Mouse (Mus musculus) small intestine, adult 2 months (tissue): ENCODE measurements at regions not wholly inside any gene's neighbourhood (a gene's known extent, or its start where the extent isn't known, plus 50 kb on each side); places are given as distances from the start of the nearest gene placed in this dataset.

Experiments
- H3K27ac ChIP-seq: fragments of 200-500 bp; 2 replicates; pipeline ENCODE4 v1.5.1; 2012; ENCODE audit warnings: low read depth, low read length, control low read depth, inconsistent platforms; ENCODE audit not compliant: insufficient read depth
- H3K27me3 ChIP-seq: fragments of 200-500 bp; 2 replicates; pipeline ENCODE4 v1.6.1; 2012; ENCODE audit warnings: mild to moderate bottlenecking, moderate library complexity, low read length, inconsistent platforms; ENCODE audit not compliant: control insufficient read depth, insufficient read depth
- H3K36me3 ChIP-seq: fragments of 200-500 bp; 2 replicates; pipeline ENCODE4 v1.6.1; 2012; ENCODE audit warnings: mild to moderate bottlenecking, low read length, control low read depth, inconsistent platforms; ENCODE audit not compliant: control insufficient read depth, insufficient read depth
- H3K4me1 ChIP-seq: fragments of 200-500 bp; 2 replicates; pipeline ENCODE4 v1.6.1; 2012; ENCODE audit warnings: low read length, inconsistent platforms, mixed read lengths; ENCODE audit not compliant: control insufficient read depth, insufficient read depth, insufficient read length
- H3K4me3 ChIP-seq: fragments of 200-500 bp; 2 replicates; pipeline ENCODE4 v1.5.1; 2012; ENCODE audit warnings: low read depth, mild to moderate bottlenecking, control low read depth, inconsistent platforms, low read length, moderate library complexity
- CTCF ChIP-seq: fragments of 200-500 bp; IDR thresholded peaks from 2 replicates; pipeline ENCODE4 v1.5.1; 2012; ENCODE audit warnings: low read depth, mild to moderate bottlenecking, control low read depth, inconsistent platforms, low read length, moderate library complexity, mixed read lengths; ENCODE audit not compliant: insufficient replicate concordance, insufficient read length; ENCODE audit errors: extremely low read depth
- POLR2A ChIP-seq: fragments of 200-500 bp; IDR thresholded peaks from 2 replicates; pipeline ENCODE4 v1.6.1; 2012; ENCODE audit warnings: low read depth, mild to moderate bottlenecking, control low read depth, inconsistent platforms, low read length, moderate library complexity
- WGBS: fragments of 180-500 bp; shearing (Covaris S2); methylation state at CpG from one replicate; pipeline ENCODE4 v1.1.7; 2018; 5-methylcytosine and 5-hydroxymethylcytosine counted together

DNA sequence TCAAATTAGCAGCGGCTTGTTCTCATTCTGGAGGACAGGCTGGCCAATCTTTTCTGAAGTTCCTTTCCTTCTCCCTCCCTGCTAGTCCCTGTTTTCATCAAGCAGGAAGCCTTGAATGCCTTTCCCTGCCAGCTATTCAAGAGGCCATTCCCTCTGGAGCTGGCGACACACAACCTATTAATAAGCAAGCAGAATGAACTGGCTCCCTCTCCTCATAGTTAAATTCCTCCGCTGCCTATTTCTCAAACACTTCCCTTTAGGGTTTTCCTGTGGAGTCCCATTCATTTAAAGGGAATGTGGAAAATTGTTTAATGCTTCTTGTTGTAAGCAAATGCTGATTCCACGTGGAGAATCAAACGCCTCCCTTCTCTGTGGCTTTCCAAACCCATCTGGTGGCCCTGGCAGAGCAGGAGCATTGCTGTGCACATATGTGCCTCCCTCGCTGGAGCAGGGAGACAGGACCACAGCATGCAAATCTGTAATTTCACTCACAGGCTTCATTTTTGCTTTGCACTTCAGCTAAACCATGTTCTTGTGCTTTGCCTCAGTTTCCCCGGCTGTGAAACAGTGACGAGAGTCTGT, 1573.3 kb upstream of the Gulo start:
- H3K27ac ChIP-seq, result no peak overlapping the region
- no peaks in the 10 kb centered on the region for H3K36me3 ChIP-seq
- no peak overlapping the region for H3K4me3 ChIP-seq
- TF ChIP-seq CTCF (no peak), POLR2A (no peak)
- no peaks in the 10 kb centered on the region for H3K4me1 ChIP-seq
- WGBS, result 81% methylated on average over 8 of the region's 8 CpGs
- H3K27me3 ChIP-seq, result no peaks in the 10 kb centered on the region

GRCm38 (mm10) chr14:67574346-67574949, 1565.4 kb upstream of the Gulo start:
- H3K36me3 ChIP-seq, result no peaks in the 10 kb centered on the region
- WGBS, result 62% methylated on average over 7 of the region's 7 CpGs
- no peak overlapping the region for H3K27ac ChIP-seq
- H3K27me3 ChIP-seq, result no peaks in the 10 kb centered on the region
- no peaks in the 10 kb centered on the region for H3K4me1 ChIP-seq
- H3K4me3 ChIP-seq, result no peak overlapping the region
- TF ChIP-seq CTCF (no peak), POLR2A (no peak)

GRCm38 (mm10) chr14:67573451-67573995, 1564.5 kb upstream of the Gulo start:
- no peak overlapping the region for H3K4me3 ChIP-seq
- H3K27ac ChIP-seq, result no peak overlapping the region
- WGBS, result 70% methylated on average over 12 of the region's 12 CpGs

GRCm38 (mm10) chr14:67569744-67570322, 1560.8 kb upstream of the Gulo start:
- WGBS, result 55% methylated on average over 17 of the region's 17 CpGs
- H3K27ac ChIP-seq, result no peak overlapping the region
- H3K4me1 ChIP-seq, result no peaks in the 10 kb centered on the region

More at GRCm38 (mm10) chr14:67573451-67573995, 1564.5 kb upstream of the Gulo start:
- Histone ChIP-seq H3K27me3 (no peaks in the 10 kb centered on the region; the same call in 1 of the 2 replicates), H3K4me1 (no peaks in the 10 kb centered on the region), H3K36me3 (no peaks in the 10 kb centered on the region)
- no peak for TF ChIP-seq POLR2A
- TF ChIP-seq CTCF, result no peak

GRCm38 (mm10) chr14:67568896-67569743, 1560.1 kb upstream of the Gulo start:
- no peak overlapping the region for H3K4me3 ChIP-seq
- no peaks in the 10 kb centered on the region; the same call in 1 of the 2 replicates for H3K27me3 ChIP-seq
- no peaks in the 10 kb centered on the region for H3K4me1 ChIP-seq
- no peak overlapping the region for H3K27ac ChIP-seq
- no peaks in the 10 kb centered on the region for H3K36me3 ChIP-seq
- TF ChIP-seq POLR2A (no peak), CTCF (no peak)
- 35% methylated on average over 22 of the region's 22 CpGs for WGBS

More at GRCm38 (mm10) chr14:67569744-67570322, 1560.8 kb upstream of the Gulo start:
- Histone ChIP-seq H3K4me3 (no peak overlapping the region), H3K36me3 (no peaks in the 10 kb centered on the region), H3K27me3 (no peaks in the 10 kb centered on the region; the same call in 1 of the 2 replicates)
- TF ChIP-seq POLR2A, result no peak
- TF ChIP-seq CTCF, result no peak

DNA sequence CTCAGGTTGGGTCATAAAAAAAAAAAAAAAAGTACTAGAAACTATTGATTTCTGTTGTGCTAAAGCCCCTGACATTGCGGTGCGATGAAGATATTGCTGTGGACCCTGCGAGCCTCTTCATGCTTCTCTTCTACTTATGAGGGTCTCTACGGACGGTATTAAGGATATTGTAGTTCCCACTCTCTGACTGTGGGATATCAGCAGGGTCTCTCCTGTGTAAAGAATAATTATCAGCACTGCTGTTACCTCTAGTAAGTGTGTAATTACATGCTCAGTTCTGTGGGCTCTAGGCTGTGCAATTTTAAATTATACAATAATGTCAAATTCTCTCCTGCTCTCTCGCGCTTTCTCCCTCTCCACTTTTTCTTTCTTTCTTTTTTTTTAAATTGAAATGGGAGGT, 1545.9 kb upstream of the Gulo start:
- 83% methylated on average over 7 of the region's 7 CpGs for WGBS

More for the DNA sequence above, 1545.9 kb upstream of the Gulo start:
- H3K27me3 ChIP-seq, result no peaks in the 10 kb centered on the region
- no peak overlapping the region for H3K4me3 ChIP-seq
- no peaks in the 10 kb centered on the region for H3K36me3 ChIP-seq
- H3K4me1 ChIP-seq, result no peaks in the 10 kb centered on the region
- H3K27ac ChIP-seq, result no peak overlapping the region
- TF ChIP-seq CTCF, result no peak
- no peak for TF ChIP-seq POLR2A
